In genomic region chr4:74747985-74748384, GRCm38 (mm10) we compare ENCODE assay signal across 20 mouse cellular contexts.
A peak's percentile ranks its signal among the peaks of the same experiment; 100 is the strongest.
DNase-seq lines count a peak whose midpoint lies in the region; ATAC-seq and TF ChIP-seq lines count a peak whose summit lies in the region.
"Had no signal": no experiment of that assay in that cellular context is flagged by ENCODE, and none has a peak within 500 bp of the region (broad histone marks: within the 10 kb centered on the region; RNA-seq: fewer than 3 reads in every experiment).

No protein-coding gene starts in this region.

- H3K4me2 ChIP-seq in heart, embryonic 14.5 days (ENCODE audit: low read length): peak overlapping the region; percentile 22; the same call in 1 of the 2 replicates
- H3K4me2 ChIP-seq in lung, postnatal 0 days (replicated peaks; ENCODE audit: low read depth, low read length): no peak overlapping the region
- H3K4me2 ChIP-seq in embryonic facial prominence, embryonic 15.5 days (replicated peaks): no peak overlapping the region
- H3K4me2 ChIP-seq: hindbrain, embryonic 13.5 days; midbrain, embryonic 13.5 days had no signal

- no peak overlapping the region for H3K4me3 ChIP-seq in heart, embryonic 14.5 days (ENCODE audit: control insufficient read depth in 1 of 2, insufficient read depth in 1 of 2, low read depth in 1 of 2, low read length in 2 of 2)
- no peak overlapping the region for H3K4me3 ChIP-seq in lung, postnatal 0 days (ENCODE audit: low read depth, low read length)
- H3K4me3 ChIP-seq in lung, adult 2 months (replicated peaks; ENCODE audit: extremely low read depth, low read depth, low read length): no peak overlapping the region
- H3K4me3 ChIP-seq in embryonic facial prominence, embryonic 15.5 days (replicated peaks): no peak overlapping the region
- H3K4me3 ChIP-seq: hindbrain, embryonic 13.5 days; midbrain, embryonic 13.5 days had no signal

- 12% methylated on average over 2 of the region's 2 CpGs for WGBS in heart, embryonic 14.5 days
- WGBS in lung, postnatal 0 days: 28% methylated on average over 2 of the region's 2 CpGs
- WGBS in lung, adult 2 months: 44% methylated on average over 2 of the region's 2 CpGs
- 12% methylated on average over 2 of the region's 2 CpGs for WGBS in embryonic facial prominence, embryonic 15.5 days

- no peaks in the 10 kb centered on the region for H3K27me3 ChIP-seq in heart, embryonic 14.5 days (ENCODE audit: control insufficient read depth, insufficient read depth, low read length)
- H3K27me3 ChIP-seq in lung, postnatal 0 days (replicated peaks; ENCODE audit: insufficient read depth, low read length): no peaks in the 10 kb centered on the region
- no peaks in the 10 kb centered on the region for H3K27me3 ChIP-seq in embryonic facial prominence, embryonic 15.5 days
- H3K27me3 ChIP-seq: hindbrain, embryonic 13.5 days; midbrain, embryonic 13.5 days had no signal

- peak overlapping the region in 1 of 2 experiments; percentile 68; a peak in 1 of 4 replicates for H3K27ac ChIP-seq in heart, embryonic 14.5 days (replicated peaks in 1 of 2; ENCODE audit: control insufficient read depth in 1 of 2, insufficient read depth in 1 of 2, low read depth in 2 of 2, low read length in 2 of 2)
- H3K27ac ChIP-seq in lung, postnatal 0 days (ENCODE audit: low read length): no peak overlapping the region
- H3K27ac ChIP-seq in embryonic facial prominence, embryonic 15.5 days (replicated peaks): 0 out of 2 replicates have a peak overlapping the region, but pooled peaks have one; percentile 17
- H3K27ac ChIP-seq: hindbrain, embryonic 13.5 days; midbrain, embryonic 13.5 days; stomach, postnatal 0 days had no signal

- no peak for DNase-seq in heart, adult 18-20 months
- peak; percentile 19 for DNase-seq in lung, postnatal 0 days (ENCODE audit: low spot score)
- no peak for DNase-seq in lung, adult 2 months
- peak; percentile 13 for DNase-seq in yolk sac, embryonic 10.5 days (ENCODE audit: low spot score)
- no peak for DNase-seq in spleen, adult 18-20 months
- DNase-seq: adrenal gland, postnatal 36 days; cerebellum, postnatal 10 days; kidney, postnatal 25 days; liver; liver, postnatal 0 days; right cerebral cortex, postnatal 14 days; thymus, postnatal 14 days had no signal

- ATAC-seq in heart, embryonic 14.5 days (ENCODE audit: insufficient number of reproducible peaks, insufficient read depth, low FRiP score, low read depth): no peak
- no peak for ATAC-seq in lung, postnatal 0 days
- ATAC-seq in embryonic facial prominence, embryonic 15.5 days (ENCODE audit: insufficient number of reproducible peaks, low FRiP score, low TSS enrichment, low read depth): no peak
- ATAC-seq: forebrain, embryonic 16.5 days; intestine, embryonic 16.5 days; liver, postnatal 0 days; midbrain, embryonic 13.5 days had no signal

- no peaks in the 10 kb centered on the region for H3K36me3 ChIP-seq in heart, embryonic 14.5 days (ENCODE audit: control insufficient read depth, insufficient read depth, low read length)
- H3K36me3 ChIP-seq in lung, postnatal 0 days (ENCODE audit: insufficient read depth, low read length): no peaks in the 10 kb centered on the region
- H3K36me3 ChIP-seq in embryonic facial prominence, embryonic 15.5 days: no peaks in the 10 kb centered on the region
- H3K36me3 ChIP-seq: G1E; hindbrain, embryonic 13.5 days; midbrain, embryonic 13.5 days had no signal

- H3K9ac ChIP-seq in heart, embryonic 14.5 days (ENCODE audit: low read length): no peak overlapping the region
- no peak overlapping the region for H3K9ac ChIP-seq in lung, postnatal 0 days (replicated peaks; ENCODE audit: low read depth)
- no peak overlapping the region for H3K9ac ChIP-seq in embryonic facial prominence, embryonic 15.5 days
- H3K9ac ChIP-seq: hindbrain, embryonic 13.5 days; liver, postnatal 0 days; midbrain, embryonic 13.5 days had no signal

- no peak for TF ChIP-seq EP300 in lung, postnatal 0 days (IDR thresholded peaks at IDR 0.05)

- TF ChIP-seq CTCF in lung, postnatal 0 days (IDR thresholded peaks at IDR 0.05): no peak
- no peak for TF ChIP-seq CTCF in lung, adult 2 months (IDR thresholded peaks at IDR 0.05; ENCODE audit: insufficient read depth, low read length)

- H3K9me3 ChIP-seq in heart, embryonic 14.5 days (ENCODE audit: control insufficient read depth, low read length): no peaks in the 10 kb centered on the region
- H3K9me3 ChIP-seq in lung, postnatal 0 days (ENCODE audit: low read length): no peaks in the 10 kb centered on the region
- no peaks in the 10 kb centered on the region for H3K9me3 ChIP-seq in embryonic facial prominence, embryonic 15.5 days (replicated peaks)
- H3K9me3 ChIP-seq: G1E; hindbrain, embryonic 13.5 days; midbrain, embryonic 13.5 days had no signal

- no peak for TF ChIP-seq POLR2A in lung, adult 2 months (IDR thresholded peaks at IDR 0.05; ENCODE audit: borderline replicate concordance, extremely low read depth, low read depth, low read length)

- no peaks in the 10 kb centered on the region for H3K4me1 ChIP-seq in heart, embryonic 14.5 days (ENCODE audit: control insufficient read depth in 2 of 2, insufficient read depth in 2 of 2, low read length in 2 of 2)
- no peaks in the 10 kb centered on the region for H3K4me1 ChIP-seq in lung, postnatal 0 days (ENCODE audit: insufficient read depth, low read depth, low read length)
- H3K4me1 ChIP-seq in lung, adult 2 months (ENCODE audit: control insufficient read depth, insufficient read depth, low read length): no peaks in the 10 kb centered on the region
- H3K4me1 ChIP-seq in embryonic facial prominence, embryonic 15.5 days: no peaks in the 10 kb centered on the region
- H3K4me1 ChIP-seq: hindbrain, embryonic 13.5 days; midbrain, embryonic 13.5 days had no signal

Comparison
In these comparisons a context has a peak if more than half of its experiments do, and no peak if none do; other contexts are left out.
1. DNase-seq: peak in lung, postnatal 0 days (single experiment) and yolk sac, embryonic 10.5 days (single experiment); none in heart, adult 18-20 months (0 of 2), lung, adult 2 months (single experiment) and spleen, adult 18-20 months (0 of 2).